11 mouse cellular contexts compared by ENCODE assay signal in the genomic region with DNA sequence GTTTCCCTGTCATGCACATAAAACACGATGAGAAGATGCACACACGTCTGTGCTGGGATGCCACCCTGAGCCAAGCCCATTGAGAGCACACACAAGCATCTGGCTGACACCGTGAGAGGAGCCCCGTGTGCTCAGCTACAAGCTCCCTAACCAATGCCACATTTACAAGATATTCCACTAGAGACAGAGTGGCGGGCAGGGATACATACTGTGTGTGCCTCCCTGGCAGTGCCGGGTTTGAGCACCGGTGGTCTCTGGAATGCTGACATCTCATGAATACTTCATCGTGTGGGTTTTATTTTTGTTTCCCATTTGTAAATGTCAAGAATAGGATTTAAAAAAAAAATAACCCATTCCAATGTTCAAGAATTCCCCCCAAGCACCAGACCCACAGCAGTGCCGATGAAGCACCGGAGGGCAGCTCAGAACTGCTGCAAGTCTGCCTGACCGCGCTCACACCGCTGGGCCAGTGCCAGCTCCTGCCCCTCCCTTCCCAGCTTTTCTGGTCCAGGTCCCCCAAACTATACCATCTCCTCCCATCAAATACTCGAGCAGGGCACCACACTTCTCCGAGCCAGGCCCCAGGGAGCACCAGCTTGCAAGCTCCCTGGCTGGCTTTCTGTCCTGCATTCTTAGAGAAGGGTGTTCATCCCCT.
DNase-seq lines count a peak whose midpoint lies in the region; ATAC-seq and TF ChIP-seq lines count a peak whose summit lies in the region.
"Had no signal": no experiment of that assay in that cellular context is flagged by ENCODE, and none has a peak within 500 bp of the region (broad histone marks: within the 10 kb centered on the region; RNA-seq: fewer than 3 reads in every experiment).

No protein-coding gene starts in this region.

- intact Hi-C loops in heart, postnatal 10 days (cut with DNase I): no loop called here

- 0 out of 2 replicates have a peak, but pooled peaks cover 5% of the 10 kb centered on the region for H3K4me1 ChIP-seq in kidney, postnatal 0 days (replicated peaks; ENCODE audit: insufficient read depth, low read length)
- peaks cover 28% of the 10 kb centered on the region for H3K4me1 ChIP-seq in kidney, embryonic 14.5 days (ENCODE audit: control insufficient read depth, insufficient read depth, low read length)
- peaks cover 87% of the 10 kb centered on the region for H3K4me1 ChIP-seq in E14TG2a.4 (replicated peaks; ENCODE audit: low read depth, low read length)
- peaks cover 83% of the 10 kb centered on the region for H3K4me1 ChIP-seq in embryonic facial prominence, embryonic 13.5 days
- peaks cover 66% of the 10 kb centered on the region for H3K4me1 ChIP-seq in limb, embryonic 10.5 days

- no peak overlapping the region for H3K4me3 ChIP-seq in kidney, postnatal 0 days (replicated peaks; ENCODE audit: low read depth, low read length)
- no peak overlapping the region for H3K4me3 ChIP-seq in kidney, embryonic 14.5 days (ENCODE audit: low read length)
- H3K4me3 ChIP-seq in E14TG2a.4 (replicated peaks; ENCODE audit: low read length): peak overlapping the region; percentile 57
- no peak overlapping the region for H3K4me3 ChIP-seq in embryonic facial prominence, embryonic 13.5 days
- H3K4me3 ChIP-seq in limb, embryonic 10.5 days: no peak overlapping the region

- DNase-seq in kidney, postnatal 0 days (ENCODE audit: low spot score): no peak
- DNase-seq in limb, embryonic 10.5 days (ENCODE audit: low spot score): no peak
- no peak for DNase-seq in layer of hippocampus, postnatal 25 days (ENCODE audit: extremely low spot score in 1 of 2, low spot score in 1 of 2)
- no peak for DNase-seq in heart, postnatal 10 days
- DNase-seq: cerebellum, adult 11 months; lung, postnatal 14 days; right cerebral cortex, postnatal 14 days; thymus, postnatal 36 days had no signal

- H3K9ac ChIP-seq in kidney, postnatal 0 days (ENCODE audit: low read depth, low read length): no peak overlapping the region
- no peak overlapping the region for H3K9ac ChIP-seq in kidney, embryonic 14.5 days (ENCODE audit: low read depth, low read length)
- H3K9ac ChIP-seq in embryonic facial prominence, embryonic 13.5 days: peak overlapping the region; percentile 22; the same call in 1 of the 2 replicates

- H3K4me2 ChIP-seq in kidney, postnatal 0 days (ENCODE audit: low read length): no peak overlapping the region
- no peak overlapping the region for H3K4me2 ChIP-seq in kidney, embryonic 14.5 days (replicated peaks; ENCODE audit: low read depth, low read length)
- peak overlapping the region; percentile 14 for H3K4me2 ChIP-seq in embryonic facial prominence, embryonic 13.5 days

- peak overlapping the region; percentile 52; the same call in 1 of the 2 replicates for H3K27ac ChIP-seq in kidney, postnatal 0 days
- no peak overlapping the region for H3K27ac ChIP-seq in kidney, embryonic 14.5 days (ENCODE audit: low read depth, low read length)
- peak overlapping the region; percentile 88 for H3K27ac ChIP-seq in embryonic facial prominence, embryonic 13.5 days
- peak overlapping the region; percentile 75 for H3K27ac ChIP-seq in limb, embryonic 10.5 days

- H3K9me3 ChIP-seq in kidney, postnatal 0 days (replicated peaks; ENCODE audit: low read length): no peaks in the 10 kb centered on the region
- H3K9me3 ChIP-seq in kidney, embryonic 14.5 days (ENCODE audit: control insufficient read depth, low read length): no peaks in the 10 kb centered on the region
- H3K9me3 ChIP-seq in E14TG2a.4 (ENCODE audit: low read length): no peaks in the 10 kb centered on the region
- no peaks in the 10 kb centered on the region for H3K9me3 ChIP-seq in embryonic facial prominence, embryonic 13.5 days
- H3K9me3 ChIP-seq in limb, embryonic 10.5 days (replicated peaks): no peaks in the 10 kb centered on the region

- no peaks in the 10 kb centered on the region for H3K36me3 ChIP-seq in kidney, postnatal 0 days (ENCODE audit: insufficient read depth, low read length)
- no peaks in the 10 kb centered on the region for H3K36me3 ChIP-seq in kidney, embryonic 14.5 days (ENCODE audit: control insufficient read depth, insufficient read depth, low read length)
- H3K36me3 ChIP-seq in E14TG2a.4 (ENCODE audit: insufficient read depth, low read length): peaks cover 6% of the 10 kb centered on the region; the same call in 1 of the 2 replicates
- no peaks in the 10 kb centered on the region for H3K36me3 ChIP-seq in embryonic facial prominence, embryonic 13.5 days
- no peaks in the 10 kb centered on the region for H3K36me3 ChIP-seq in limb, embryonic 10.5 days

- no peak for ATAC-seq in kidney, postnatal 0 days (replicated peaks; ENCODE audit: low FRiP score, low read depth)
- no peak for ATAC-seq in kidney, embryonic 14.5 days (ENCODE audit: low FRiP score, low TSS enrichment)
- ATAC-seq in embryonic facial prominence, embryonic 13.5 days (ENCODE audit: insufficient number of reproducible peaks, insufficient read depth, low FRiP score, low TSS enrichment, low read depth): peak; percentile 48; the same call in 1 of the 2 replicates

- no peak for TF ChIP-seq CTCF in kidney, postnatal 0 days (IDR thresholded peaks at IDR 0.05; ENCODE audit: low read depth)
- TF ChIP-seq CTCF in E14TG2a.4 (conservative IDR thresholded peaks at IDR 0.05; ENCODE audit: low read length): no peak

- WGBS in kidney, postnatal 0 days: 58% methylated on average over 15 of the region's 15 CpGs
- 78% methylated on average over 15 of the region's 15 CpGs for WGBS in kidney, embryonic 14.5 days
- whole genome bisulfite sequencing in embryonic facial prominence, embryonic 13.5 days: 25% methylated on average over 15 of the region's 15 CpGs
- WGBS in limb, embryonic 10.5 days: 89% methylated on average over 15 of the region's 15 CpGs

- H3K27me3 ChIP-seq in kidney, postnatal 0 days (ENCODE audit: insufficient read depth, low read length): no peaks in the 10 kb centered on the region
- H3K27me3 ChIP-seq in kidney, embryonic 14.5 days (ENCODE audit: control insufficient read depth, insufficient read depth, low read length): no peaks in the 10 kb centered on the region
- no peaks in the 10 kb centered on the region for H3K27me3 ChIP-seq in E14TG2a.4 (ENCODE audit: insufficient read depth, low read length)
- H3K27me3 ChIP-seq in embryonic facial prominence, embryonic 13.5 days: no peaks in the 10 kb centered on the region
- H3K27me3 ChIP-seq in limb, embryonic 10.5 days (ENCODE audit: low read depth, poor library complexity, severe bottlenecking): no peaks in the 10 kb centered on the region
